Mouse (Mus musculus) c-Kit-positive CD71-positive TER-119-negative erythroid progenitor cells, embryonic 14.5 days (primary cell): ENCODE results near the gene Sult1c1.
"Not testable (repeated sequence)": the region's sequence is repeated elsewhere in the genome, so short reads cannot be mapped to it uniquely, and the experiment has no call there.

Experiments
- DNase-seq: peaks from one replicate; pipeline ENCODE4 v3.0.0-alpha.2; 2013; ENCODE audit warnings: low read depth

Gene Sult1c1

GRCm38 (mm10) chr17:53990574-53990973 is at the start of gene Sult1c1:
Gene Sult1c1 (minus strand): TSS chr17:53990674.
- DNase-seq, result no peak

GRCm38 (mm10) chr17:54014204-54014603 is 23.7 kb upstream of the Sult1c1 start:
- no peak for DNase-seq

- DNase-seq, result no peak
Measured at GRCm38 (mm10) chr17:54011196-54011595, 20.7 kb upstream of the Sult1c1 start.

- not testable (repeated sequence) for DNase-seq
Measured at GRCm38 (mm10) chr17:54010536-54010935, 20.1 kb upstream of the Sult1c1 start.

- no peak for DNase-seq
Measured at GRCm38 (mm10) chr17:54003522-54003921, 13.0 kb upstream of the Sult1c1 start.

GRCm38 (mm10) chr17:53973606-53974005 is 16.9 kb downstream of the Sult1c1 start:
- DNase-seq, result no peak

- DNase-seq, result no peak
Measured at GRCm38 (mm10) chr17:53941569-53942162, 48.8 kb downstream of the Sult1c1 start.

GRCm38 (mm10) chr17:53940726-53941125 is 49.7 kb downstream of the Sult1c1 start:
- DNase-seq, result no peak
